Mouse (Mus musculus) hindbrain, embryonic 13.5 days (tissue): ENCODE results near the gene Sept7. TPM values are rescaled to one million over a fixed set of nuclear protein-coding genes. Genes with fewer than 3 reads are reported as not detected.
"Not testable (repeated sequence)": the region's sequence is repeated elsewhere in the genome, so short reads cannot be mapped to it uniquely, and the experiment has no call there.

Experiments
- ATAC-seq: fragments of 200-750 bp; cut with Nextera tagmentation; 2 replicates; pipeline ENCODE4 v1.8.0; 2017; ENCODE audit warnings: moderate TSS enrichment; ENCODE audit not compliant: low FRiP score
- H3K27ac ChIP-seq: fragments of 300-500 bp; sonication (generic); 2 replicates; pipeline ENCODE4 v1.5.1; 2015; ENCODE audit warnings: inconsistent platforms, mild to moderate bottlenecking, moderate library complexity
- H3K27me3 ChIP-seq: fragments of 300-500 bp; sonication (generic); 2 replicates; pipeline ENCODE4 v1.6.1; 2015; ENCODE audit warnings: mild to moderate bottlenecking, inconsistent platforms
- H3K36me3 ChIP-seq: fragments of 300-500 bp; sonication (generic); 2 replicates; pipeline ENCODE4 v1.6.1; 2015; ENCODE audit warnings: mild to moderate bottlenecking, inconsistent platforms
- H3K4me1 ChIP-seq: fragments of 300-500 bp; sonication (generic); replicated peaks from 2 replicates; pipeline ENCODE4 v1.6.1; 2015; ENCODE audit warnings: inconsistent platforms
- H3K4me2 ChIP-seq: fragments of 300-500 bp; sonication (generic); 2 replicates; pipeline ENCODE4 v1.6.1; 2015; ENCODE audit warnings: inconsistent platforms, mild to moderate bottlenecking, moderate library complexity
- H3K4me3 ChIP-seq: fragments of 300-500 bp; sonication (generic); 2 replicates; pipeline ENCODE4 v1.5.1; 2015; ENCODE audit warnings: mild to moderate bottlenecking, inconsistent platforms
- H3K9ac ChIP-seq: fragments of 300-500 bp; sonication (generic); 2 replicates; pipeline ENCODE4 v1.6.1; 2015; ENCODE audit warnings: mild to moderate bottlenecking, inconsistent platforms
- H3K9me3 ChIP-seq: fragments of 300-500 bp; sonication (generic); 2 replicates; pipeline ENCODE4 v1.6.1; 2016; ENCODE audit warnings: inconsistent platforms
- WGBS: fragments of 180-500 bp; shearing (Covaris S2); methylation state at CpG from one replicate; pipeline ENCODE4 v1.1.7; 2015; 5-methylcytosine and 5-hydroxymethylcytosine counted together
- polyA plus RNA-seq: library from polyadenylated mRNA; unstranded; fragments of >200 nt; fragmentation: Nextera tagmentation; extraction: Ambion mirVana; gene quantifications from 2 replicates; pipeline ENCODE4 v1.2.1, GENCODE M21; 2015

Sept7 gene
- polyA plus RNA-seq, 1 experiment from 2014 or later: 267 TPM

GRCm38 (mm10) chr9:25265795-25266194 is 13.6 kb downstream of the Sept7 start:
- WGBS: 97% methylated on average over 4 of the region's 4 CpGs
- Histone ChIP-seq H3K27ac (no peak overlapping the region), H3K36me3 (peaks cover 28% of the 10 kb centered on the region), H3K9me3 (no peaks in the 10 kb centered on the region), H3K4me1 (no peaks in the 10 kb centered on the region), H3K4me3 (no peak overlapping the region), H3K27me3 (no peaks in the 10 kb centered on the region), H3K9ac (no peak overlapping the region), H3K4me2 (no peak overlapping the region)
- ATAC-seq: no peak

- WGBS: 96% methylated on average over 3 of the region's 3 CpGs
- H3K4me1 ChIP-seq: no peaks in the 10 kb centered on the region
- no peaks in the 10 kb centered on the region for H3K9me3 ChIP-seq
- H3K27ac ChIP-seq: no peak overlapping the region
- H3K4me3 ChIP-seq: no peak overlapping the region
- H3K4me2 ChIP-seq: no peak overlapping the region
- no peak for ATAC-seq
- H3K27me3 ChIP-seq: no peaks in the 10 kb centered on the region
- peaks cover 33% of the 10 kb centered on the region for H3K36me3 ChIP-seq
- H3K9ac ChIP-seq: no peak overlapping the region
These were observed 14.9 kb downstream of the Sept7 start for GRCm38 (mm10) chr9:25267133-25267532.

DNA sequence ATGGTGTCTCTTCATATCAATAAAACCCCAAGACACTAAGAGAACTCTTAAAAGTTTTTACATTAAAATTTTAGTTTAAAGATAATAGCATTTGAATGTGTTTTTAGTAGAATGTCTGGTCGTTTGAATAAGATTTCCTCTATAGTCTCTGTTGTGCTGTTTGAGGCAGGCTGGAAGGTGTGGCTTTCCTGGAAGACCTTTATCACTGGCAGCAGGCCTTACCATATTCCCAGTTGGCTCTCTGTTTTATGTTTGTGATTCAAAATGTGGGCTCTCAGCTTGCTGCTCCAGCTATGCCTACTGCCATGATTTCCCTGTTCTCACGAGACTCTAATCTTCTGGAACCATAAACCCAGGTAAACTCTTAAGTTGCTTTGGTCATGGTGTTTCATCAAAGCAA is 15.3 kb downstream of the Sept7 start:
- WGBS: 89% methylated on average over 2 of the region's 2 CpGs

DNA sequence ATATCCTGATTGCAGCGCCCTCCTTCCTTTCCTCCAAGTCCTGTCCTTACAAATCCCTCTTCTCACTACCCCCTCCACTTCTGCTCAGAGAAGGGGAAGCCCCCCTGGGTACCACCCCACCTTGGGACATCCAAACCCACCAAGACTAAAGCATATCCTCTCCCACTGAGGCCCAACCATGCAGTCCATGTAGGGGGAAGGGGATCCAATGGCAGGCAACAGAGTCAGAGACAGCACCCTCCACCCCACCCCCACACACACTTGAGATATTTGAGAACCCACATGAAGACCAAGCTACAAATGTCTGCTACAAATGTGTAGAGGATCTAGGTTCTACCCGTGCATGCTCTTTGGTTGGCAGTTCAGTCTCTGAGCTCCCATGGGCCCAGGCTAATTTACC is 19.7 kb downstream of the Sept7 start:
- Histone ChIP-seq H3K4me2 (no peak overlapping the region), H3K4me1 (no peaks in the 10 kb centered on the region), H3K9ac (no peak overlapping the region), H3K9me3 (no peaks in the 10 kb centered on the region), H3K27ac (no peak overlapping the region), H3K27me3 (no peaks in the 10 kb centered on the region), H3K36me3 (peaks cover 23% of the 10 kb centered on the region), H3K4me3 (no peak overlapping the region)
- no peak for ATAC-seq
- 86% methylated on average over 2 of the region's 2 CpGs for WGBS

More for the DNA sequence above, 15.3 kb downstream of the Sept7 start:
- Histone ChIP-seq H3K4me2 (no peak overlapping the region), H3K9me3 (no peaks in the 10 kb centered on the region), H3K4me1 (no peaks in the 10 kb centered on the region), H3K4me3 (no peak overlapping the region), H3K9ac (no peak overlapping the region), H3K27me3 (no peaks in the 10 kb centered on the region), H3K27ac (no peak overlapping the region), H3K36me3 (peaks cover 33% of the 10 kb centered on the region)
- no peak for ATAC-seq

DNA sequence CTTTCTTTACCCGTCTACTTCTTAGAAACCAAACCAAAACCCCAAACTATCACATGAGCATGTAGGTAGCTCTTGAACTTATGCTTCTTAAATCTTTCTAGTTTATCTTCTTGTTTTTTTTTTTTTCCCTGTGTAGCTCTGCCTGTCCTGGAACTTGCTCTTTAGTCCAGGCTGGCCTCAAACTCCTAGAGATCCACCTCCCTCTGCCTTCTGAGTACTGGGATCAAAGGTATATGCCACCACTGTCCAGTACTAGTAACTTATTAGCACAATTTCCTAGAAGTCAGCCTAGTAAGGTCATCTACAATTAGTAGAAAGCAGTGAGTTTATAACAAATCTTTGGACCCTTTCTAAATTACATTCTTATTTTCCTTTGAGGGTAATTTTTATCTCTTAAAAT is 37.6 kb downstream of the Sept7 start:
- H3K4me3 ChIP-seq: no peak overlapping the region
- H3K4me2 ChIP-seq: no peak overlapping the region
- WGBS: 81% methylated on average over 1 of the region's 1 CpGs
- no peaks in the 10 kb centered on the region for H3K27me3 ChIP-seq
- H3K9ac ChIP-seq: no peak overlapping the region
- ATAC-seq: no peak
- no peak overlapping the region for H3K27ac ChIP-seq
- peaks cover 13% of the 10 kb centered on the region for H3K36me3 ChIP-seq
- H3K4me1 ChIP-seq: no peaks in the 10 kb centered on the region
- H3K9me3 ChIP-seq: no peaks in the 10 kb centered on the region

GRCm38 (mm10) chr9:25309505-25310182 is 57.4 kb downstream of the Sept7 start:
- 94% methylated on average over 1 of the region's 1 CpGs for WGBS
- H3K9me3 ChIP-seq: no peaks in the 10 kb centered on the region
- peak; percentile 80 for ATAC-seq
- no peak overlapping the region for H3K4me2 ChIP-seq
- H3K27ac ChIP-seq: no peak overlapping the region
- no peak overlapping the region for H3K9ac ChIP-seq
- no peaks in the 10 kb centered on the region for H3K4me1 ChIP-seq
- no peak overlapping the region for H3K4me3 ChIP-seq
- H3K36me3 ChIP-seq: peaks cover 24% of the 10 kb centered on the region
- no peaks in the 10 kb centered on the region for H3K27me3 ChIP-seq

DNA sequence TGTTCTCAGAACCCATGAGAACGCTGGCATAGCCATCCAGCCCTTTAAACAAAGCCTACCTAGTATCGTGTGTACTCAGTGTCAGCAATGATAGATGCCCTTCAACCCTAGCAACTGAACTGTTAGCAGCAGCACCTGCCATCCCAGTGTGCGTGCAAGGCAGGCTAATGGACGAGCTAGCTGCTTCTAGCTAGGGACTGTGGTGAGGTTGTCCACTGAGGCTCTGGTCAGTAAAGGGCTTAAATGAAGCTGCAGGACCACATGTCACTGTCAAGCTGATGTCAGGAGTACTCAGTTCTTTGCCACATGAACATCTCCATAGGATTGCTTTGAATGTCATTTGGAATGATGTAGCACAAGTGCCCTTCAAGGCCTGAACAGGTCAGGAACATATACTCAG is 62.1 kb downstream of the Sept7 start:
- no peak for ATAC-seq
- Histone ChIP-seq H3K9me3 (no peaks in the 10 kb centered on the region), H3K4me3 (no peak overlapping the region), H3K27me3 (no peaks in the 10 kb centered on the region), H3K36me3 (peaks cover 8% of the 10 kb centered on the region; the same call in 1 of the 2 replicates), H3K9ac (no peak overlapping the region), H3K4me1 (no peaks in the 10 kb centered on the region), H3K4me2 (no peak overlapping the region), H3K27ac (no peak overlapping the region)
- 81% methylated on average over 4 of the region's 4 CpGs for WGBS

DNA sequence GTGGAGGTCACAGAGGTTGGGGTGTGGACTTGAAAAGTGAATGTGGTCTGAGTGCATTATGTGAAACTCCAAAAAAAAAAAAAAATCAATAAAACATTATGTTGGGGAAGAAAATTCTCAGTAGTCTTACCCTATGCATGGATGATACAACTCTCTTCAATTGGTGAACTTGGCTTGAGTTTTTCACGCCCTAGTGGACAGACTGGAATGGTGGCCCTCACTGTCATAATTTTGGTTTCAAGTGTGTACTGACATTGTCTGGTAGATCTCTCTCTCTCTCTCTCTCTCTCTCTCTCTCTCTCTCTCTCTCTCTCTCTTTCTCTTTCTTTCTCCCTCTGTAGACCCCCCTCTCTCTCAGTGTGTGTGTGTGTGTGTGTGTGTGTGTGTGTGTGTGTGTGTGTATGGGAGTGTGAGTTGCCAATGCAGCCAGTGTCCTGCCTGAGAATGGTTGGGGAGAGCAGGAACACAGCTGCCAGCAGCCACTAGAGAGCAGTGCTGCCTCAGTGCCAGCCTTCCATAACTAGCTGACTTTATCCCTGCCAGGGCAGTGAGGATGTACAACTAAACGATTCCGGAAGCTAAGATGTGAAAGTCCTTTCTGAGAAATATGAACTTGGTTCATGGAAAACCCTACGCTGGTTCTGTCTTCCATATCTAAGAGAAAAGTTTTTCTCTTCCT is 65.7 kb downstream of the Sept7 start:
- no peaks in the 10 kb centered on the region for H3K4me1 ChIP-seq
- H3K36me3 ChIP-seq: 0 out of 2 replicates have a peak, but pooled peaks cover 1% of the 10 kb centered on the region
- no peak overlapping the region for H3K4me2 ChIP-seq
- H3K9ac ChIP-seq: no peak overlapping the region
- WGBS: 64% methylated on average over 4 of the region's 4 CpGs
- H3K27me3 ChIP-seq: no peaks in the 10 kb centered on the region
- H3K27ac ChIP-seq: no peak overlapping the region
- H3K4me3 ChIP-seq: no peak overlapping the region
- ATAC-seq: peak; percentile 81
- no peaks in the 10 kb centered on the region for H3K9me3 ChIP-seq

GRCm38 (mm10) chr9:25319676-25320075 is 67.4 kb downstream of the Sept7 start:
- not testable (repeated sequence) for H3K27me3 ChIP-seq, H3K27ac ChIP-seq, H3K4me2 ChIP-seq, H3K9ac ChIP-seq, H3K9me3 ChIP-seq, H3K36me3 ChIP-seq, H3K4me1 ChIP-seq, ATAC-seq, H3K4me3 ChIP-seq
- WGBS: 97% methylated on average over 6 of the region's 6 CpGs

GRCm38 (mm10) chr9:25327727-25328370 is 75.6 kb downstream of the Sept7 start:
- H3K27ac ChIP-seq: no peak overlapping the region
- H3K9ac ChIP-seq: no peak overlapping the region
- no peaks in the 10 kb centered on the region for H3K27me3 ChIP-seq
- H3K4me2 ChIP-seq: no peak overlapping the region
- WGBS: 91% methylated on average over 4 of the region's 4 CpGs
- H3K4me3 ChIP-seq: no peak overlapping the region
- no peak for ATAC-seq
- no peaks in the 10 kb centered on the region for H3K4me1 ChIP-seq
- no peaks in the 10 kb centered on the region for H3K9me3 ChIP-seq
- H3K36me3 ChIP-seq: no peaks in the 10 kb centered on the region

DNA sequence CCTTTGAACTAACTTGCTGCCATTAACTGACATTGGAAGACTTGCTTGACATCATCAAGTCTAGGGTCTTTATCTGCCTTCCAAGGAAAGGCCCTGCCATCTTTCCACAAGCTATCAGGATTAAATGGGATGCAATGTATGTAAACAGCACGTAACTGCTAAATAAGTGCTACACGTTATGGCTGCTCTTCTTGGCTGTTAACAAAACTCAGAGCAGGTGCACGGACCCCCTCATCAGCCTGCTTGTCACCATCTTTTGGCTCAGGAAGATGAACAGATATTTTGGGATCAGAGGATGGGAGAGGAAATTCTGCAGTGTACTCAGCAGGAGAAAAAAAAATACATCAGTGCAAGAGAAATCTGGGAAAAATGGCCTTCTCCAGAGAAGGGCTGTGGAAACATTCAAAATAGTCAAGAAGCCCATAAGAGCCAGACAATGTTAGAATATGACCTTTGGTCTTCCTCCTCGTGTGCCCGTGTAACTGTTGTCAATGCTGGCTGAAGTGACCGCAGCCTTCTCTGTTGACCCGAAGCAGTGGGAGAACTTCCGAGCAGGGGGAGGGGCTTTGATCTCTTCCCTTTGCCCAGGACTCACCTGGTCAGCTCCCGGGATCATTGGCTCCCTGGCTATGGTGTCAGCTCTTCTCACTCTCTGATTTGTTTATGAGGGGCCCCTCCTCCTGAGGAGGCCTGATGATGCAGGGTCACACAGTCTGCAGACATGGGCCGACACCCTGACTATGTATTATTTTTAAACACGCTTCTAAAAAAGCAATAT is 76.9 kb downstream of the Sept7 start:
- Histone ChIP-seq H3K4me3 (no peak overlapping the region), H3K27ac (no peak overlapping the region), H3K4me2 (no peak overlapping the region), H3K36me3 (no peaks in the 10 kb centered on the region), H3K4me1 (no peaks in the 10 kb centered on the region), H3K27me3 (no peaks in the 10 kb centered on the region), H3K9ac (no peak overlapping the region), H3K9me3 (no peaks in the 10 kb centered on the region)
- WGBS: 83% methylated on average over 11 of the region's 11 CpGs
- ATAC-seq: no peak
